In genomic region chr15:89430771-89431170, GRCm38 (mm10) we compare ENCODE assay signal across 17 mouse cellular contexts. TPM values are rescaled to one million over a fixed set of nuclear protein-coding genes. Genes with fewer than 3 reads are reported as not detected.
DNase-seq lines count a peak whose midpoint lies in the region; ATAC-seq and TF ChIP-seq lines count a peak whose summit lies in the region.
"Not testable (repeated sequence)": the region's sequence is repeated elsewhere in the genome, so short reads cannot be mapped to it uniquely, and the experiment has no call there.
"Had no signal": no experiment of that assay in that cellular context is flagged by ENCODE, and none has a peak within 500 bp of the region (broad histone marks: within the 10 kb centered on the region; RNA-seq: fewer than 3 reads in every experiment).

No protein-coding gene starts in this region.

- not testable (repeated sequence) for TF ChIP-seq EP300 in CH12.LX (IDR thresholded peaks at IDR 0.05; ENCODE audit: low read length)

- WGBS in heart, embryonic 11.5 days (ENCODE audit: insufficient replicate concordance) = 84% methylated on average over 6 of the region's 9 CpGs
- 91% methylated on average over 7 of the region's 9 CpGs for WGBS in hindbrain, embryonic 16.5 days
- WGBS in liver, embryonic 13.5 days (ENCODE audit: insufficient replicate concordance) = 58% methylated on average over 9 of the region's 9 CpGs
- WGBS in midbrain, embryonic 13.5 days = 82% methylated on average over 8 of the region's 9 CpGs
- WGBS in neural tube, embryonic 15.5 days = 83% methylated on average over 9 of the region's 9 CpGs

- peaks cover 17 to 25% of the 10 kb centered on the region in 2 experiments for H3K36me3 ChIP-seq in CH12.LX (replicated peaks in 1 of 2; ENCODE audit: control insufficient read depth in 1 of 2, insufficient read depth in 1 of 2, low read length in 1 of 2)
- H3K36me3 ChIP-seq in heart, embryonic 11.5 days (ENCODE audit: control insufficient read depth, insufficient read depth, low read length) = not testable (repeated sequence)
- peaks cover 13% of the 10 kb centered on the region for H3K36me3 ChIP-seq in hindbrain, embryonic 16.5 days (ENCODE audit: control insufficient read depth, insufficient read depth, low read length)
- peaks cover 25% of the 10 kb centered on the region for H3K36me3 ChIP-seq in liver, embryonic 13.5 days
- H3K36me3 ChIP-seq in midbrain, embryonic 13.5 days = peaks cover 24% of the 10 kb centered on the region
- H3K36me3 ChIP-seq in neural tube, embryonic 15.5 days = peaks cover 21% of the 10 kb centered on the region

- ATAC-seq in heart, embryonic 11.5 days (replicated peaks; ENCODE audit: insufficient number of reproducible peaks, low FRiP score, low TSS enrichment); hindbrain, embryonic 16.5 days; liver, embryonic 13.5 days (ENCODE audit: low read depth); midbrain, embryonic 13.5 days; neural tube, embryonic 15.5 days (ENCODE audit: low FRiP score): not testable (repeated sequence)

- H3K9ac ChIP-seq in CH12.LX (ENCODE audit: insufficient read depth, low read depth) = peak overlapping the region; percentile 37
- H3K9ac ChIP-seq in heart, embryonic 11.5 days (ENCODE audit: low read depth, low read length); hindbrain, embryonic 16.5 days (ENCODE audit: low read depth, low read length); liver, embryonic 13.5 days; midbrain, embryonic 13.5 days (replicated peaks): not testable (repeated sequence)
- H3K9ac ChIP-seq in neural tube, embryonic 15.5 days (replicated peaks) = 0 out of 2 replicates have a peak overlapping the region, but pooled peaks have one; percentile 5

- H3K4me3 ChIP-seq in CH12.LX (replicated peaks in 1 of 3; ENCODE audit: low read depth in 2 of 3, low read length in 2 of 3, poor library complexity in 1 of 3) = peak overlapping the region; percentile 59 to 90 (median 80)
- not testable (repeated sequence) for H3K4me3 ChIP-seq in heart, embryonic 11.5 days (ENCODE audit: low read depth, low read length); hindbrain, embryonic 16.5 days (ENCODE audit: low read length); midbrain, embryonic 13.5 days (replicated peaks); neural tube, embryonic 15.5 days (replicated peaks)
- peak overlapping the region; percentile 83 for H3K4me3 ChIP-seq in liver, embryonic 13.5 days (replicated peaks)

- peaks cover 12% of the 10 kb centered on the region for H3K79me2 ChIP-seq in CH12.LX (replicated peaks; ENCODE audit: control insufficient read depth, extremely low read depth, insufficient read depth, poor library complexity, severe bottlenecking)

- dilution Hi-C loops in CH12.LX (cut with MboI; ENCODE audit: extremely low pct_ligation_motif_present, extremely low pct_unique_long_range_greater_than_20kb, low sequenced_read_pairs) = not testable (repeated sequence)

- H3K27ac ChIP-seq in CH12.LX (ENCODE audit: insufficient read depth, low read depth); heart, embryonic 11.5 days (ENCODE audit: low read depth, low read length); hindbrain, embryonic 16.5 days (ENCODE audit: low read depth, low read length); liver, embryonic 13.5 days; midbrain, embryonic 13.5 days; neural tube, embryonic 15.5 days (replicated peaks): not testable (repeated sequence)

- TF ChIP-seq POLR2A in CH12.LX (IDR thresholded peaks at IDR 0.05; ENCODE audit: low read depth, low read length) = not testable (repeated sequence)

- in situ Hi-C loops in CH12.LX (cut with MboI; ENCODE audit: low pct_ligation_motif_present, low pct_unique_long_range_greater_than_20kb, low sequenced_read_pairs) = not testable (repeated sequence)

- H3K9me3 ChIP-seq in CH12.LX (replicated peaks; ENCODE audit: low read length); heart, embryonic 11.5 days (replicated peaks; ENCODE audit: control insufficient read depth, low read length); hindbrain, embryonic 16.5 days (ENCODE audit: control insufficient read depth, low read length); liver, embryonic 13.5 days (replicated peaks); midbrain, embryonic 13.5 days; neural tube, embryonic 15.5 days (replicated peaks): not testable (repeated sequence)

- peak in 1 of 2 experiments; percentile 19; a peak in 1 of 4 replicates for TF ChIP-seq CTCF in CH12.LX (conservative IDR thresholded peaks at IDR 0.05 in 1 of 2, IDR thresholded peaks at IDR 0.05 in 1 of 2; ENCODE audit: low read depth in 2 of 2, low read length in 2 of 2)

- TF ChIP-seq RAD21 in CH12.LX (IDR thresholded peaks at IDR 0.05; ENCODE audit: low read depth, low read length) = not testable (repeated sequence)

- DNase-seq in CH12.LX (ENCODE audit: extremely low read depth) = peak; percentile 18
- peak; percentile 45 for DNase-seq in cerebellum, adult 9-10 months
- not testable (repeated sequence) for DNase-seq in liver, embryonic 13.5 days

- peak overlapping the region; percentile 59 for H3K4me2 ChIP-seq in CH12.LX (ENCODE audit: insufficient read depth, low read depth, poor library complexity, severe bottlenecking)
- peak overlapping the region; percentile 89 for H3K4me2 ChIP-seq in heart, embryonic 11.5 days
- peak overlapping the region; percentile 95 for H3K4me2 ChIP-seq in hindbrain, embryonic 16.5 days (ENCODE audit: low read length)
- H3K4me2 ChIP-seq in liver, embryonic 13.5 days = peak overlapping the region; percentile 94
- H3K4me2 ChIP-seq in midbrain, embryonic 13.5 days (replicated peaks) = peak overlapping the region; percentile 93
- peak overlapping the region; percentile 89 for H3K4me2 ChIP-seq in neural tube, embryonic 15.5 days

- not testable (repeated sequence) for H3K27me3 ChIP-seq in CH12.LX (replicated peaks); heart, embryonic 11.5 days (ENCODE audit: control insufficient read depth, insufficient read depth, low read length); hindbrain, embryonic 16.5 days (replicated peaks; ENCODE audit: control insufficient read depth, insufficient read depth, low read length); liver, embryonic 13.5 days; midbrain, embryonic 13.5 days; neural tube, embryonic 15.5 days (replicated peaks)

- H3K4me1 ChIP-seq in CH12.LX (ENCODE audit: control insufficient read depth in 1 of 2, insufficient read depth in 2 of 2) = peaks cover 0 to 14% of the 10 kb centered on the region in 2 experiments; a peak in 2 of 4 replicates
- peaks cover 14% of the 10 kb centered on the region; the same call in 1 of the 2 replicates for H3K4me1 ChIP-seq in heart, embryonic 11.5 days (ENCODE audit: control insufficient read depth, insufficient read depth, low read length)
- peaks cover 11% of the 10 kb centered on the region for H3K4me1 ChIP-seq in hindbrain, embryonic 16.5 days (ENCODE audit: control insufficient read depth, insufficient read depth, low read depth, low read length)
- peaks cover 55% of the 10 kb centered on the region for H3K4me1 ChIP-seq in liver, embryonic 13.5 days (replicated peaks)
- peaks cover 25% of the 10 kb centered on the region for H3K4me1 ChIP-seq in midbrain, embryonic 13.5 days (replicated peaks)
- peaks cover 29% of the 10 kb centered on the region for H3K4me1 ChIP-seq in neural tube, embryonic 15.5 days

RNA-seq across cellular contexts. Expression of gene Chkb, which starts 1.1 kb away (rescaled TPM):
- total RNA-seq in CH12.LX (2012; rRNA removed) = 24.0 and 26.4 TPM in 2 replicates
- total RNA-seq in CH12.LX (2014; rRNA removed) = 21.1 and 25.9 TPM in 2 replicates
- 25.0 and 31.8 TPM in 2 replicates for polyA plus RNA-seq in CH12.LX (2012; ENCODE audit: insufficient read length, low read depth)
- 67.6 and 68.1 TPM in 2 replicates for polyA plus RNA-seq in heart, embryonic 11.5 days (2014; fragmentation: Nextera tagmentation; extraction: Ambion mirVana)
- 82.1 and 85.6 TPM in 2 replicates for polyA plus RNA-seq in hindbrain, embryonic 16.5 days (2015; fragmentation: Nextera tagmentation; extraction: Ambion mirVana)
- polyA plus RNA-seq in liver, embryonic 13.5 days (2015; fragmentation: Nextera tagmentation; extraction: Ambion mirVana) = 27.3 and 29.2 TPM in 2 replicates
- 79.7 and 81.4 TPM in 2 replicates for polyA plus RNA-seq in midbrain, embryonic 13.5 days (2015; fragmentation: Nextera tagmentation; extraction: Ambion mirVana)
- polyA plus RNA-seq in neural tube, embryonic 15.5 days (2015; fragmentation: Nextera tagmentation; extraction: Ambion mirVana) = 79.8 and 92.8 TPM in 2 replicates

RNA-seq across cellular contexts. Expression of gene Gm44502, which starts 1.3 kb away (rescaled TPM):
- total RNA-seq in CH12.LX (2012; rRNA removed) (0.13 and 0.34 TPM in 2 replicates), CH12.LX (2014; rRNA removed) (0.15 TPM in 1 of 2 replicates, not detected in the other)
- 1.9 TPM in 1 of 2 replicates, not detected in the other for polyA plus RNA-seq in CH12.LX (2012; ENCODE audit: insufficient read length, low read depth)
- 0.86 TPM in 1 of 2 replicates, not detected in the other for polyA plus RNA-seq in heart, embryonic 11.5 days (2014; fragmentation: Nextera tagmentation; extraction: Ambion mirVana)
- polyA plus RNA-seq in hindbrain, embryonic 16.5 days (2015; fragmentation: Nextera tagmentation; extraction: Ambion mirVana) = 0.11 TPM in 1 of 2 replicates, not detected in the other
- polyA plus RNA-seq in liver, embryonic 13.5 days (2015; fragmentation: Nextera tagmentation; extraction: Ambion mirVana) = 0.13 TPM in 1 of 2 replicates, not detected in the other
- not detected in 2 replicates for polyA plus RNA-seq in midbrain, embryonic 13.5 days (2015; fragmentation: Nextera tagmentation; extraction: Ambion mirVana)
- polyA plus RNA-seq in neural tube, embryonic 15.5 days (2015; fragmentation: Nextera tagmentation; extraction: Ambion mirVana) = 0.36 TPM in 1 of 2 replicates, not detected in the other
- total RNA-seq: megakaryocyte-erythroid progenitor cell, adult 5-6 weeks had no signal
- polyA plus RNA-seq: forebrain, embryonic 12.5 days; hindbrain, embryonic 10.5 days; kidney, postnatal 0 days; stomach, embryonic 15.5 days had no signal

RNA-seq across cellular contexts. Expression of gene C730034F03Rik, which starts 1.4 kb away (rescaled TPM):
- total RNA-seq in CH12.LX (2012; rRNA removed) (3.6 and 6.3 TPM in 2 replicates), CH12.LX (2014; rRNA removed) (0.35 and 0.36 TPM in 2 replicates)
- polyA plus RNA-seq in CH12.LX (2012; ENCODE audit: insufficient read length, low read depth) = 0.44 and 1.1 TPM in 2 replicates
- 1.7 and 2.4 TPM in 2 replicates for polyA plus RNA-seq in heart, embryonic 11.5 days (2014; fragmentation: Nextera tagmentation; extraction: Ambion mirVana)
- 5.3 and 5.9 TPM in 2 replicates for polyA plus RNA-seq in hindbrain, embryonic 16.5 days (2015; fragmentation: Nextera tagmentation; extraction: Ambion mirVana)
- polyA plus RNA-seq in liver, embryonic 13.5 days (2015; fragmentation: Nextera tagmentation; extraction: Ambion mirVana) = 1.1 and 1.5 TPM in 2 replicates
- polyA plus RNA-seq in midbrain, embryonic 13.5 days (2015; fragmentation: Nextera tagmentation; extraction: Ambion mirVana) = 6.6 and 6.9 TPM in 2 replicates
- polyA plus RNA-seq in neural tube, embryonic 15.5 days (2015; fragmentation: Nextera tagmentation; extraction: Ambion mirVana) = 6.1 and 8.7 TPM in 2 replicates

RNA-seq across cellular contexts. Expression of gene Cpt1b, which starts 5.1 kb away (rescaled TPM):
- total RNA-seq in CH12.LX (2012; rRNA removed) (1.6 and 2.1 TPM in 2 replicates), CH12.LX (2014; rRNA removed) (1.2 and 1.5 TPM in 2 replicates)
- polyA plus RNA-seq in CH12.LX (2012; ENCODE audit: insufficient read length, low read depth) = 0.44 and 2.1 TPM in 2 replicates
- polyA plus RNA-seq in heart, embryonic 11.5 days (2014; fragmentation: Nextera tagmentation; extraction: Ambion mirVana) = 111 and 129 TPM in 2 replicates
- 0.60 and 1.4 TPM in 2 replicates for polyA plus RNA-seq in hindbrain, embryonic 16.5 days (2015; fragmentation: Nextera tagmentation; extraction: Ambion mirVana)
- polyA plus RNA-seq in liver, embryonic 13.5 days (2015; fragmentation: Nextera tagmentation; extraction: Ambion mirVana) = 1.9 and 2.5 TPM in 2 replicates
- polyA plus RNA-seq in midbrain, embryonic 13.5 days (2015; fragmentation: Nextera tagmentation; extraction: Ambion mirVana) = 0.94 and 1.3 TPM in 2 replicates
- polyA plus RNA-seq in neural tube, embryonic 15.5 days (2015; fragmentation: Nextera tagmentation; extraction: Ambion mirVana) = 0.88 and 1.2 TPM in 2 replicates

RNA-seq across cellular contexts. Expression of gene Syce3, which starts 20.5 kb away (rescaled TPM):
- total RNA-seq in CH12.LX (2012; rRNA removed) (not detected in 2 replicates), CH12.LX (2014; rRNA removed) (not detected in 2 replicates)
- not detected in 2 replicates for polyA plus RNA-seq in CH12.LX (2012; ENCODE audit: insufficient read length, low read depth)
- polyA plus RNA-seq in heart, embryonic 11.5 days (2014; fragmentation: Nextera tagmentation; extraction: Ambion mirVana) = not detected in 2 replicates
- not detected in 2 replicates for polyA plus RNA-seq in hindbrain, embryonic 16.5 days (2015; fragmentation: Nextera tagmentation; extraction: Ambion mirVana)
- not detected in 2 replicates for polyA plus RNA-seq in liver, embryonic 13.5 days (2015; fragmentation: Nextera tagmentation; extraction: Ambion mirVana)
- not detected in 2 replicates for polyA plus RNA-seq in midbrain, embryonic 13.5 days (2015; fragmentation: Nextera tagmentation; extraction: Ambion mirVana)
- polyA plus RNA-seq in neural tube, embryonic 15.5 days (2015; fragmentation: Nextera tagmentation; extraction: Ambion mirVana) = not detected in 2 replicates
- total RNA-seq: adrenal gland, postnatal 36 days; gastrocnemius, postnatal 36 days; layer of hippocampus, adult 18-20 months; layer of hippocampus, postnatal 36 days; megakaryocyte-erythroid progenitor cell, adult 5-6 weeks had no signal
- polyA plus RNA-seq: forebrain, embryonic 12.5 days; heart, embryonic 16.5 days; hindbrain, embryonic 10.5 days; kidney, postnatal 0 days; stomach, embryonic 15.5 days had no signal
